Mouse (Mus musculus) embryonic fibroblast, embryonic 13.5 days (primary cell): ENCODE measurements around the gene Pcolce2. TPM values are rescaled to one million over a fixed set of nuclear protein-coding genes. Genes with fewer than 3 reads are reported as not detected.

Source experiments
- H3K27ac ChIP-seq: 2 replicates; pipeline ENCODE4 v1.5.1; 2012; ENCODE audit warnings: low read length, control low read depth, inconsistent platforms; ENCODE audit not compliant: insufficient read depth
- H3K4me1 ChIP-seq: 2 replicates; pipeline ENCODE4 v1.6.1; 2011; ENCODE audit warnings: low read length; ENCODE audit not compliant: control insufficient read depth, insufficient read depth
- H3K4me3 ChIP-seq: 2 replicates; pipeline ENCODE4 v1.5.1; 2011; ENCODE audit warnings: mild to moderate bottlenecking, control low read depth, low read length; ENCODE audit not compliant: insufficient read depth
- CTCF ChIP-seq: IDR thresholded peaks from 2 replicates; pipeline ENCODE4 v1.5.1; 2011; ENCODE audit warnings: mild to moderate bottlenecking, control low read depth, low read length, moderate library complexity, borderline replicate concordance; ENCODE audit not compliant: insufficient read depth
- POLR2A ChIP-seq: IDR thresholded peaks from 2 replicates; pipeline ENCODE4 v1.6.1; 2011; ENCODE audit warnings: low read depth, mild to moderate bottlenecking, control low read depth, low read length, moderate library complexity
- polyA plus RNA-seq: library from polyadenylated mRNA; stranded (reverse); fragments of >200 nt; gene quantifications from 2 replicates; pipeline ENCODE4 v1.2.4, GENCODE M21; 2011; ENCODE audit warnings: low read depth; ENCODE audit not compliant: missing spikeins, insufficient read length

Gene Pcolce2
- polyA plus RNA-seq, 1 experiment = 6.7 TPM

DNA sequence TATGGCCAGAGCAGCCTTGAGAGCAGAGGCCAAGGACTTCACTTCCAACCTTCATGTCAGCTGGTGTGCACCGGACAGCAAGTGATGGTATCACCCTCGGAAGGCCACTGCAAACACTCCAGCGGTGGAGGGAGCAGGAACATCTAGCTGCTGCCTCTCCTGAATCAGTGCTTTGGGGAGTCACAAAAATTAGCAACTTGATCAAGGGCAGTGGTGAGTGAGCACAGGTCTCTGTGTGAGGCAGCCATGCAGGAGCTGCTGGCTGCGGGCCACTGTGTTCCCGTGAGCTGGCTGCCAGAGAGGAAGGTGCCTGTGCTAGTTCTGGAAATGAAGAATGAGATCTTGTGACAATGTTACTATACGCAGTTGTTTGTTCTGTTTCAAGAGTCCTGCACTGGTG is 16.0 kb downstream of the Pcolce2 start:
- TF ChIP-seq POLR2A (no peak), CTCF (no peak)
- Histone ChIP-seq H3K4me1 (no peaks in the 10 kb centered on the region), H3K27ac (no peak overlapping the region), H3K4me3 (no peak overlapping the region)

DNA sequence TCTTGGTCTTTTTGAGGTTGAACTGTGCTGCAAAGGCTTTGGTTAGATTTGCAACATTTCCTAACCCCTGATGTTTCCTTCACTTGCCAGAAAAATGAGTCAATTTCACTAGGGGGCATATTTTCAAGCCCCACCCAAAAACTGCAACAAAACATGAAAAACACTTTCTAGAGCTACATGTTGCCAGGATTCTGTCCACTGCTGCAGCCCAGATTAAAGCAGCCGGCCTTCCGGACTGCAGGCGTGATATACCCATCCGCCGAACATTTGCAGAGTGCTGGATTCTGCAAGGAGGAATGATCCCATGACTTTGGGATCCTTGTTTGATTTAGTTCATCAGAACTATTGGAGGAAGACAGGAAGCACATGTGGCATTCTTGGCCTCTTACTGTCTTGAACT is 17.0 kb downstream of the Pcolce2 start:
- H3K27ac ChIP-seq = no peak overlapping the region
- no peaks in the 10 kb centered on the region for H3K4me1 ChIP-seq
- no peak overlapping the region for H3K4me3 ChIP-seq
- TF ChIP-seq CTCF = no peak
- no peak for TF ChIP-seq POLR2A

- H3K4me3 ChIP-seq = no peak overlapping the region
- no peaks in the 10 kb centered on the region for H3K4me1 ChIP-seq
- TF ChIP-seq POLR2A (no peak), CTCF (no peak)
- H3K27ac ChIP-seq = no peak overlapping the region
Measured at GRCm38 (mm10) chr9:95657941-95658340, 20.5 kb downstream of the Pcolce2 start.

- no peak overlapping the region for H3K4me3 ChIP-seq
- no peaks in the 10 kb centered on the region for H3K4me1 ChIP-seq
- no peak overlapping the region for H3K27ac ChIP-seq
- TF ChIP-seq POLR2A (no peak), CTCF (no peak)
Measured at GRCm38 (mm10) chr9:95664290-95664989, 27.0 kb downstream of the Pcolce2 start.

- TF ChIP-seq POLR2A (no peak), CTCF (no peak)
- no peaks in the 10 kb centered on the region for H3K4me1 ChIP-seq
- H3K4me3 ChIP-seq = no peak overlapping the region
Measured at GRCm38 (mm10) chr9:95665835-95666234, 28.4 kb downstream of the Pcolce2 start.

GRCm38 (mm10) chr9:95667836-95668235 is 30.4 kb downstream of the Pcolce2 start:
- Histone ChIP-seq H3K27ac (no peak overlapping the region), H3K4me3 (no peak overlapping the region), H3K4me1 (peaks cover 6% of the 10 kb centered on the region; the same call in 1 of the 2 replicates)
- no peak for TF ChIP-seq POLR2A
- TF ChIP-seq CTCF = no peak

More at GRCm38 (mm10) chr9:95665835-95666234, 28.4 kb downstream of the Pcolce2 start:
- no peak overlapping the region for H3K27ac ChIP-seq

- H3K4me1 ChIP-seq = peaks cover 6% of the 10 kb centered on the region; the same call in 1 of the 2 replicates
- TF ChIP-seq CTCF (no peak), POLR2A (no peak)
- no peak overlapping the region for H3K27ac ChIP-seq
Measured at GRCm38 (mm10) chr9:95668306-95668705, 30.9 kb downstream of the Pcolce2 start.

GRCm38 (mm10) chr9:95672331-95672730 is 34.9 kb downstream of the Pcolce2 start:
- H3K27ac ChIP-seq = no peak overlapping the region
- TF ChIP-seq CTCF = no peak
- no peak for TF ChIP-seq POLR2A

More at GRCm38 (mm10) chr9:95668306-95668705, 30.9 kb downstream of the Pcolce2 start:
- no peak overlapping the region for H3K4me3 ChIP-seq

DNA sequence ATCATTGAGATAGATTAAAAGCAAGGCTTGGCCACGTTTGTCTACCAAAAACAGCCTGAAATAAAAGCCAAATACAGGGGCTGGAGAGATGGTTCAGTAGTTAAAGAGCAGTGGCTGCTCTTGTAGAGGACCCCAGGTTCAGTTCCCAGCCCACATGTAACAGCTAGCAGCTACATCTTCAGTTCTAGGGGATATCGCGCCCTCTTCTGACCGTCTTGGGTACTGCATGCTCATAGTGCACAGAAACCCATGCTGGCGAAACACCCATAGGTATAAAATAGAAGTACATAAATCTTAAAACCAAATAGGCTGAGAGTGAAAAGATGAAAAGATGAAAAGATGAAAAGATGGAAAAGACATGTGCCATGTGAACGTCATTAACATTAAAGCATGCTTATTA is 35.4 kb downstream of the Pcolce2 start:
- TF ChIP-seq POLR2A (no peak), CTCF (no peak)
- peaks cover 8% of the 10 kb centered on the region; the same call in 1 of the 2 replicates for H3K4me1 ChIP-seq
- no peak overlapping the region for H3K4me3 ChIP-seq
- H3K27ac ChIP-seq = no peak overlapping the region

More at GRCm38 (mm10) chr9:95672331-95672730, 34.9 kb downstream of the Pcolce2 start:
- H3K4me3 ChIP-seq = no peak overlapping the region
- H3K4me1 ChIP-seq = peaks cover 8% of the 10 kb centered on the region; the same call in 1 of the 2 replicates

GRCm38 (mm10) chr9:95675064-95675699 is 37.8 kb downstream of the Pcolce2 start:
- Histone ChIP-seq H3K27ac (no peak overlapping the region), H3K4me1 (peaks cover 8% of the 10 kb centered on the region; the same call in 1 of the 2 replicates), H3K4me3 (no peak overlapping the region)
- TF ChIP-seq POLR2A (no peak), CTCF (no peak)
